Mouse (Mus musculus) NIH3T3 (cell line): ENCODE data around the gene Gm28308.

ENCODE experiments used
- DNase-seq: peaks from one replicate; pipeline ENCODE4 v3.0.0-alpha.2; 2012; ENCODE audit warnings: low read depth

Gm28308 gene

DNA sequence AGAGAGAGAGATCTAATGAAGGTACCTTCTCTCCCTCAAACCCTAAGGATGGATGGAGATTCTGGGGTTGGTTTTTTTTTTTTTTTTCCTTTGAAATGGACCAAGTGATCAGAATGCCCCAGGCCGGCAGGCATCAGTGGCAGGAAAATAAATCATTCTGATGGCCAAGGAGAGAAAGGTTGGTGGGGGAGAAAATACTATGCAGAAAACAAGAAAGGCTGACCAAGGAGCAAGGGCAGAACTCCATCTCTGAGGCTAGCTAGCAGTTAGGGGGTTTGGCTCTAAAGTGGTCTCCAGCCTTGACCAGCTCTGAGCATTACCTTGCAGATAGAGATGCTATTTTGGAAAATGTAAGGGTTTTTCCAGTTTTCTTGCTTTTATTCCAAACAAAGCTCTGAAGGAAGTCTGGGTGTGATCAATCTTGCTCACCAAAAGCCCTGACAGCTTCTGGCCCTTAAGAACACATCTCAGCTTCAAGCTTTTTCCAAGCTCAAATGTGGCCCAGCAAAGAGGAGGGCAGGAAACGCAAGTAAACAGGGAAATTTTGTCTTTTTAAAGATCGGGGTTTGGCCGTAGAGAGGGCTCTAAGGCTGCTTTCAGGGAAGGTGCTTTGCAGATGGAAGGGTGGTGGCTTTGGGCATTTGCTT is 46.6 kb downstream of the Gm28308 start:
- peak; percentile 71 for DNase-seq

GRCm38 (mm10) chr6:52165441-52166370 is 47.4 kb downstream of the Gm28308 start:
- DNase-seq, result peak; percentile 83

GRCm38 (mm10) chr6:52164626-52165440 is 48.3 kb downstream of the Gm28308 start, which contains the start of gene Hoxa2:
Gene Hoxa2, minus strand, starts transcription at chr6:52164831.
- DNase-seq, result peak; percentile 88

GRCm38 (mm10) chr6:52164051-52164625 is 49.0 kb downstream of the Gm28308 start:
- peak; percentile 71 for DNase-seq

GRCm38 (mm10) chr6:52163366-52164031 is 49.6 kb downstream of the Gm28308 start:
- DNase-seq, result peak; percentile 84

DNA sequence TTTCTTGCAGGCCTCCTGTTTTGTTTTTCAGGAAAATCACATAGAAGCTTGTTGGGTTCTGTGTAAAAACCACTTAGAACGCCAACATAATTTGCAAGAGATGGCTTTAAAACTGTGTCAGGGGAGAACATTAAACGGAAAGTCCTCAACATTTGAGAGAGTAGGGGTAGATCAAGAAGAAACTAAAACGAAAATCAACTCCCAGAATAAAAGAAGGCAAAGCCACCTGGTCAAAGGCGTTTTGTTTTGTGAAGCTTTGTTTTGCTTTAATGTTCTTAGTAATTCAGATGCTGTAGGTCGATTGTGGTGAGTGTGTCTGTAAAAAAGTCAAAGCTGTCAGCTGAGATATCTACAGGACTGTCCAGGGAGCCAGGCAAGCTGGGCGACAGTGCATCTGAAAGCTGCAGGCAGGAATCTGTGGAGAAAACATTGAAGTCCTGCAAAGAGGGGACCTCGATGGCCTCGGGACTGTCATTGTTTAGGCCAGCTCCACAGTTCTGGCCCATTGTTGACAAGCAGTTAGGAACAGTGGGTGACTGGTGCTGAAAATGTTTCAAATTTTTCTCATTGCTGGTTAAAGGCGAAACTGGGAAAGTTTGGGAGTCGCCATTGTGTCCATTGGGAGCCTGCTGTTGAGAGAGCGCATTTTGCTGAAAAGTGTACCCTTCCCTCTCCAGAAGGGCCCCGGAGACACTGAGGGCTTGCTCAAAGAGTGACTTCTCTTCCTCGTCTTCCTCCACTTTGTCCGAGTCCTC is 50.4 kb downstream of the Gm28308 start:
- peak; percentile 58 for DNase-seq

- peak; percentile 88 for DNase-seq
Observed at GRCm38 (mm10) chr6:52162093-52162380, 51.1 kb downstream of the Gm28308 start.

DNA sequence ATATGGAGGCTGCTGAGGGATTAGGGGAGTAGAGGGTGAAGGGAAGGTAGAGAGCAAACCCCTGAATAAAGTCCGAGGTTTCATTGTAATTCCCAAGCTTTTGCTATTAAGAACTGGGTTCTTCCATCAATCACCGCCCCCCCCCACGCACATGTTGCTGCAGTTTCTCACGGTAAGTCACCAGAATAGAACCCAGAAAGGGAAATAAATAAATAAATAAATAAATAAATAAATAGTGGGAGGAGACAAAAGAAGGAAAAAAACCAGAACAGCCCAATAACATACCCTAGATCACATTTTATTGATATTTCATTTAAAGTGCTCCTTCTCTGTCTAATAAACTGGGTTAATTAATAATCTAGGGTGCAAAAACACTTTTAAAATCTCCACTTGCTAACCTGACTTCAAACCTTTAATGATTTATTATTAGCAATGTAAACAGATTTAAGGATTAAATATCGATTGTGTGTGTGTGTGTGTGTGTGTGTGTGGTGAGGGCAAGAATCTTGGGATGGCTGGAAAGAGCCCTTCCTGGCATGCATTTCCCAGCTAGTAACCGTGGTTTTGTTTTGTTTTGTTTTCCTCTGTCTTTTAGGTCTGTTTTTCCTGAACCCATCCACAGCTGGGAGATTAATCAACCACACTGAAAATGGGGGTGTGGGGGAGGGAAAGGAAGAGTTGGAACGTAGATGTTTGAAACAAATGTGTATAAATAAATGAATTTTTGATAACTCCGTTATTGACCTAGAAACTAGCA is 51.6 kb downstream of the Gm28308 start:
- no peak for DNase-seq

- peak; percentile 96 for DNase-seq
Observed at GRCm38 (mm10) chr6:52160511-52161335, 52.4 kb downstream of the Gm28308 start.

GRCm38 (mm10) chr6:52159979-52160378 is 53.2 kb downstream of the Gm28308 start:
- DNase-seq, result peak; percentile 83

GRCm38 (mm10) chr6:52159164-52159761 is 53.9 kb downstream of the Gm28308 start:
- DNase-seq, result peak; percentile 93

GRCm38 (mm10) chr6:52158276-52159051 is 54.7 kb downstream of the Gm28308 start, which contains the start of gene Hoxa1:
Gene Hoxa1, minus strand, starts transcription at chr6:52158317.
- DNase-seq, result peak; percentile 96

DNA sequence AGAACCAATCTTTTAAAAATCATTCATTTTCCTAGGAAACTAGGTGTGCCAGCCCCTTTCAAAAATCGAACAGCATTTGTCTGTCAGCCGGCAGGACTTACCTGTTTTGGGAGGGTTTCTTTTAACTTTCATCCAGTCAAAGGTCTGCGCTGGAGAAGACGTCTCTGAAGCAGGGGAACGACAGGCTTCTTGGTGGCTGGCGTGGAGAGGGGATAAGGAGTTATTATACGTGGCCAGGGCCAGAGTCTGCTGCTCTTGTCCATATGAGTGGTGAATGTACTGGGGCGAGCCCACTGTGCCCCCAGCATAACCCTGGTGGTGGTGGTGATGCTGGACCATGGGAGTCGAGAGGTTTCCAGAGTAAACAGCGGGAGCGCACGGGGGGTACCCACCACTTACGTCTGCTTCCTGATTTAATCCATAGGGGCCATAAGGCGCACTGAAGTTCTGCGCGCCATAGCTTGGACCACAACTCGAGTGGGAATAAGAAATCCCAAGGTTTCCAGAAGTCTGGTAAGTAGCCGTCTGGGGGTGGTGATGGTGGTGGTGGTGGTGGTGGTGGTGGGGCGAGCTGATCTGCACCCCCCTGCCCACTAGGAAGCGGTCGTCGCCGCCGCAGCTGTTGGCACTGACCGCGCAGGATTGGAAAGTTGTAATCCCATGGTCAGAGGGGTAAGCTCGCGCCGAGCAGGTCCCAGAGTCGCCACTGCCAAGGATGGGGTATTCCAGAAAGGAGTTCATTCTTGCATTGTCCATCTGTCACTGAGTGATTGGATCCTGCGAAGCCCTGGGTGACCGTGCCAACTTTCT is 55.5 kb downstream of the Gm28308 start:
- DNase-seq, result no peak

DNA sequence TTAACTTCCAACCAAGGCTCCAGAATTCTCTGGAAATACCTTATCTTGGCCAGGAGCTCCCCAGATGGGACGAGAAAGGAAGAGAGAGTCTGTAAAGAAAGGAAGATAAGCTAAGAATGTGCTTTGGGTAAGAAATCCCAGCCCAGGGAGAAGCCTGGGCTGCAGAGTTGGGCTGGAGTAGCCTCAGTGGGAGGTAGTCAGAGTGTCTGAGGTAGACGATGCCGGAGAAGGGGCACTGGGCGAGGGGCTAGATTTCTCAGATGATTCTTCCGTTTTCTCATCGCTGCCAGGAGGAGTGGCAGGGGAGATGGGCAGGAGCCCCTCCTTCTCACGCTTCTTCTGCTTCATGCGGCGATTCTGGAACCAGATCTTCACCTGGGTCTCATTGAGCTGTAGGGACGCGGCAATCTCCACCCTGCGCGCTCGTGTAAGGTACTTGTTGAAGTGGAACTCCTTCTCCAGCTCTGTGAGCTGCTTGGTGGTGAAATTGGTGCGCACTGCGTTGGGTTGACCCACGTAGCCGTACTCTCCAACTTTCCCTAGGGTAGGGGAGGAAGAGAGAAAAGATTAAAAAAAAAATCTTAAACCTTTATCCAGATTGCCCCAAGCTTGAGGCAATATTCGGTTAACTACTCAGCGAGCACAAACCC is 56.5 kb downstream of the Gm28308 start:
- no peak for DNase-seq

DNA sequence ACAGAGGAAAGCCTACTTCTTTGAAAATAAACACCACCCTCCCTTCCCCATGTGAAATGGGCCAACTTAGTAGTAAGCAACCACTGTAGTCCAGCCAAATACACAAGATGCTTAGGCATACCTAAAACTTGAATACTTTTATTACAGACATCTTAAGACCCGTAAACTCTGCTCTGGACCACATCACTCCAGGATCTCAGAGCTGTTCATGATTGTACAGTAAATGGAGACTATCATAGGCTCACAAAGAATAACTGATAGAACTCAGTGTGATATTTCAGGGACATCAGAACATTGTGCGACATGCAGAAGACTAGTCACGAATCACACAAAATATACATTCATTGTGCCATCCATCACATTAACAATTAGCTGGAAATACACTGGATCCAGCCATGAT is 57.7 kb downstream of the Gm28308 start:
- no peak for DNase-seq

DNA sequence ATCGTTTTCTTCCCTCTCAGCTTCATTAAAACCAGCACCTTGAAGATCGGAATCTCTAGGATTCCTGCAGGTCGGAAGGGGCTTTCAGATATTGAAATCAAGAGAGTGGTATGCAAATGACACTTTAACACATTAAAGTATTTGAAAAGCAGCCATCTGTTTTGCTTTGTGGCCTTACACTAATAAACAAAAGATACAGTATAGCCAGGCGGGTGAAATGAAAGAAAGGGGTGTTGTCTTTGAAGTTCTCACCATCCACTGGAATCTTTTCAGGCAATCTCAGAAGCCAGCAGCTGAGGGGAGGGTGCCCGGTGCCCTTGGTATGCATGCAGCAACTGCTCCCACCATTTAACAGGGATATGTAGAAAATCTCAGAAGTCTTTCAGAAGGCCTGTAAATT is 59.1 kb downstream of the Gm28308 start:
- no peak for DNase-seq
